Mouse (Mus musculus) limb, embryonic 10.5 days (tissue): ENCODE data around the gene Gramd1c. TPM values are rescaled to one million over a fixed set of nuclear protein-coding genes. Genes with fewer than 3 reads are reported as not detected.

Experiments
- DNase-seq: peaks from one replicate; pipeline ENCODE4 v3.0.0-alpha.2; 2017; ENCODE audit warnings: low spot score
- H3K27ac ChIP-seq: fragments of 300-500 bp; sonication (generic); 2 replicates; pipeline ENCODE4 v1.5.1; 2016; ENCODE audit warnings: mild to moderate bottlenecking
- H3K27me3 ChIP-seq: fragments of 300-500 bp; sonication (generic); 2 replicates; pipeline ENCODE4 v1.6.1; 2016; ENCODE audit warnings: low read depth, mild to moderate bottlenecking; ENCODE audit not compliant: poor library complexity, severe bottlenecking
- H3K36me3 ChIP-seq: fragments of 300-500 bp; sonication (generic); 2 replicates; pipeline ENCODE4 v1.6.1; 2016; ENCODE audit warnings: mild to moderate bottlenecking, moderate library complexity
- H3K4me1 ChIP-seq: fragments of 300-500 bp; sonication (generic); 2 replicates; pipeline ENCODE4 v1.6.1; 2016
- H3K4me3 ChIP-seq: fragments of 300-500 bp; sonication (generic); 2 replicates; pipeline ENCODE4 v1.5.1; 2016; ENCODE audit warnings: mild to moderate bottlenecking, moderate library complexity
- H3K9me3 ChIP-seq: fragments of 300-500 bp; sonication (generic); replicated peaks from 2 replicates; pipeline ENCODE4 v1.6.1; 2016; ENCODE audit warnings: mild to moderate bottlenecking
- WGBS: fragments of 180-500 bp; shearing (Covaris S2); methylation state at CpG from one replicate; pipeline ENCODE4 v1.1.7; 2016; 5-methylcytosine and 5-hydroxymethylcytosine counted together
- polyA plus RNA-seq: library from polyadenylated mRNA; unstranded; fragments of >200 nt; fragmentation: Nextera tagmentation; extraction: Ambion mirVana; gene quantifications from 2 replicates; pipeline ENCODE4 v1.2.1, GENCODE M21; 2016

The Gramd1c gene
- 3.4 and 6.3 TPM in 2 replicates for polyA plus RNA-seq

DNA sequence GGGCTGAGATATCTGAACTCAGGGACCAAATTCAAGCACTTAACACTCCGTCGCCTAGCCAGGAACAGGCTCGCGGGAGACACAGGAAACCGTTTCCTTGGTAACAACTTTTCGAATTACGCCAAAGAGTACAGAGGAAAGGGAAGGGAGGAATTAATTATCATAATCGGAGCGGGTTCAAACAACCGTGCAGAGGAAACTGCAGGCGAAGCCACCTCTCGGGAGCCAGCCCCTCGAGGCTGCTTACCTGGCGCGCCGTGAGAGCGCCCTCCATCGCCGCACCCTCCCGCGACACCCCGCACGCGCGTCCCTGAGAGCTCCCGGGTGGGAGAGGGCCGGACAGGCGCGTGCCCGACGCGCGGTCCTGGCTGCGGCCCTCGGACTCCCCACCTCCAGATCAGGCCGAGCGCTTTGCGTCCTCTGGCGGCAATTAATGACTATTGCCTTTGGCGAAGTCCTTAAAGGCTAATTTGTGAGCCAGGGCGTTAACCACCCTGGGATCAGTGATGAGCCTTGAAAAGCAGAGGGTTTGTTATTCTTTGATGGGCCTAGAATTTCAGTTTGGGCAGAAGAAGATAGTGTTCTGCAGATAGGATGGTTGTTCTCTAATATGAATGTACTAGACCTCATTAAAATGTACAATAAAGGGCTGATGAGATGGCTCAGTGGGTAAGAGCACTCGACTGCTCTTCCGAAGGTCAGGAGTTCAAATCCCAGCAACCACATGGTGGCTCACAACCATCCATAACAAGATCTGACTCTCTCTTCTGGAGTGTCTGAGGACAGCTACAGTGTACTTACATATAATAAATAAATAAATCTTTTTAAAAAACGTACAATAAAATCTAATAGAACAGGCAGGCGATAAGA is at the start of gene Gramd1c:
TSS of gene Gramd1c (minus strand) at position 321 of the 870 bp plus-strand sequence.
- Histone ChIP-seq H3K4me1 (peaks cover 9% of the 10 kb centered on the region), H3K27ac (peak within 1 kb of the TSS; percentile 90), H3K36me3 (no peaks in the 10 kb centered on the region), H3K9me3 (no peaks in the 10 kb centered on the region), H3K27me3 (no peaks in the 10 kb centered on the region; the same call in 1 of the 2 replicates), H3K4me3 (peak within 1 kb of the TSS; percentile 65)
- peak; percentile 83 for DNase-seq
- WGBS = 7% methylated on average over 45 of the region's 45 CpGs

DNA sequence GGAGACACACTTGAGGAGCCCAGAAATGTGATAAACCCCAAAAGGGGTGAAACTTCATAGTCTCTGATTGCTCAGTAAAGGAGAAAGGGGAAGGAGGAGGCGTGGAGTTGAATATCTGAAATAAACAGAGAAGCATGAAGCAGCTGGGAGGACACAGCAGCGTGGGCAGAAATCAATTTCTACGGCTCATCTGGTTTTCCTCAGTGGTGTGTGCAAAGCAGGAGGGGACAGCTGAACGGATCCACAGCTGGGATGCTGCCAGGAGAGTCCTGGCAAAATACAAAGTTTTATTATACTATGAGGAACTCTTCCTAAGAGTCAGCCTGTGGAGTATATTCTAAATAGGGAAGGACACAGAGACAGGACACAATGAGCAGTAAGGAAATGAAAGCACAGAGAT is 45.9 kb upstream of the Gramd1c start:
- Histone ChIP-seq H3K36me3 (peaks cover 60% of the 10 kb centered on the region), H3K4me1 (no peaks in the 10 kb centered on the region), H3K27ac (no peak overlapping the region), H3K4me3 (no peak overlapping the region), H3K27me3 (no peaks in the 10 kb centered on the region), H3K9me3 (no peaks in the 10 kb centered on the region)
- 92% methylated on average over 4 of the region's 4 CpGs for WGBS
- DNase-seq = no peak

DNA sequence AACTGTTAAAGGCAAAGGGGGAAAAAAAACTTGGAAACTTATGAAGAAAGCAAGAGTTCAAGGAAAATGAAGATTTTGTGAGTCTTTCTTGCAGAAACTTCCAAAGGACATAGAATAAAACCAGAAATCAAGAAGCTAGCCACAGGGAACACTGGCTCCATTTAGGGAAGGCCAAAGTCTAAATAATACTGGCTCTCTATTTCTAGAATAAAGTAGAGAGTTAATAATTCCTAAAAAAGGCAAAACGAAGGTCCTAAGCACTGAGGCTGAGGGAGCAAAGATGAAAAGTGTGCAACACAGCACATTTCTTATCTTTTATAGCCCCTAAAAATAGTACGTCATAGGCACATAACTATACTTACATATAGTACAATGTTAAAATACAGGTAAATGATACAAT is 42.1 kb upstream of the Gramd1c start:
- WGBS = 95% methylated on average over 2 of the region's 2 CpGs

DNA sequence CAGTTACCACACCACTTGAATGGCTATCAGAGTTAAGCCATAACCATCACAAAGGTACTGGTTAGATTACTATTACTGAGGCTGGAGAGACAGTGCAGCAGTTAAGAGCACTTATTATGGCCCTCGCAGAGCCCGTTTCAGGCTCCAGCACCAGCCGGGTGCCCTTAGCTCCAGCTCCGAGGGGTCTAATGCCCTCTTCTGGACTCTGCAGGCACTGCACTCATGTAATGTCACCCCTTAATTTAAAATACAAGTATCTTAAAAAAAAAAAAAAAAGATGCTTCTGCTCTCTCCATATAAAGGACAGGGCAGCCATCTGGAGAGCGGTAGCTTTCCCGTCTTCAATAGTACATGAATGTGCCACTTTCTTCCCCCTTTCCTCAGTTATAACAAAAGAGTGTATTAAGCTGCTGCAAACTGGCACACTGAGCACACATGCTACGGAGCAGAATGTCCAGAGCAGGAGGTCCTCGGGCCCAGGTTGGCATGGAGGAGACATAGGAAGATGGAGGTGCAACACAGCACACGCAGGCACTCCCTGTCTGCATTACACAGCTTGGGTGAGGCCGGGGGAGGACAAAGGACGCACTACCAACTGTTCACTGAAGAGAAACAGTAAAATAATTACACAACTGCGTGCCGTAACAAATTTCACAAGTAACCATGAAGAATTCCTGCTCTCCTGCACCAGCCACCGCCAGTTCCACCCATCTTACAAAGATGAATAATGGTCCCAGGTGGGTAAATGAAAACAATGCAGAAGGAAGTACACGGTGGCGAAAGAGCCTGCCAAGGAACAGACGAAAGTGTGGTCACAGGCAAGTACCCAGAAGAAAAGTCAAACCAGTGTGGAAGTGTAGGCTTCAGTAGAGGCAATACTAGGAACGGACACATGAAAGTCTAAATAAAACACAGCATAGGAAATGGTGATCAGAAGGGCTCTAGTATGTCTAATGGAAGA is 40.9 kb upstream of the Gramd1c start:
- Histone ChIP-seq H3K36me3 (peaks cover 79% of the 10 kb centered on the region), H3K4me3 (no peak overlapping the region), H3K9me3 (no peaks in the 10 kb centered on the region), H3K4me1 (no peaks in the 10 kb centered on the region), H3K27me3 (no peaks in the 10 kb centered on the region), H3K27ac (no peak overlapping the region)
- 90% methylated on average over 18 of the region's 18 CpGs for WGBS
- no peak for DNase-seq

More for the DNA sequence above, 42.1 kb upstream of the Gramd1c start:
- Histone ChIP-seq H3K4me1 (no peaks in the 10 kb centered on the region), H3K4me3 (no peak overlapping the region), H3K27me3 (no peaks in the 10 kb centered on the region), H3K27ac (no peak overlapping the region), H3K9me3 (no peaks in the 10 kb centered on the region), H3K36me3 (peaks cover 75% of the 10 kb centered on the region)
- DNase-seq = no peak

DNA sequence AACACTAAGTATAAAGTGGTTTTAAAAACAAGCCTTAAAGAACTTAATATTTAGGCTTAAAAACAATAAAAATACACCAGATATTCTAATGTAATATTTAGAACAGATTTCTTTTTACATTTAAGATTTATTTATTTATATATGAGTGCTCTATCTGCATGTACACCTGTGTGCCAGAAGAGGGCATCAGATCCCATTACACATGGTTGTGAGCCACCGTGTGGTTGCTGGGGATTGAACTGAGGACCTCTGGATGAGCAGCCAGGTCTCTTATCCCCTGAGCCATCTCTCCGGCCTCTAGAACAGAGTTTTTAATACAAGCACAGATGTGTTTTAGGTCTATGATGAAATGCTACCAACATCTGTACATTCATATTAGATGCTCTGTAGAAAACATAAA is 39.8 kb upstream of the Gramd1c start:
- no peaks in the 10 kb centered on the region for H3K9me3 ChIP-seq
- no peaks in the 10 kb centered on the region for H3K27me3 ChIP-seq
- H3K4me3 ChIP-seq = no peak overlapping the region
- no peak for DNase-seq
- H3K27ac ChIP-seq = no peak overlapping the region
- WGBS = 91% methylated on average over 2 of the region's 2 CpGs
- H3K4me1 ChIP-seq = no peaks in the 10 kb centered on the region
- H3K36me3 ChIP-seq = peaks cover 79% of the 10 kb centered on the region

DNA sequence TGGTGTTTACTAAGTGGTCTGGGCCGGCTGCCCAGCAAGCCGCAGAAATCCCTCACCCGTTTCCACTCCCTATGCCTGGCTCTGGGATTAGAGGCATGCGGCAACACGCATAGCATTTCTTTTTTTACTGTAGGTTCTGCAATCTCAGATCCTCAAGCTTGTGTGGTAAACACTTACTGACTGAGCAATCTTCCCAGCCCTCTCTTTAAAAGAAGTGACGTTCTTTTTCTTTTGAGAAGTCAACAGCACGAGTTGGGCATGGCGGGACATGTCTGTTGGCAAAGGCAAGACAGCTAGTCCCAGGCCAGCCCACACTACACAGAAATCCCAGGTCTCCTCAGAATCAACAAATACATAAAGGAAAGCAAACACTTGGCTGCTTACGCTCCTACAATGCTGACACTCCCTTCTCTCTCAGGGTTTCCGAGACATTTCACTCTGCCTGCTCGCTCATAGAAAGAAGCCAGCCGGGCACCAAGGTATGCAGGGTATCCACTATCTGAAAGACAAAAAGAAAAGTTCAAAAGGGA is 38.1 kb upstream of the Gramd1c start:
- Histone ChIP-seq H3K27ac (no peak overlapping the region), H3K36me3 (peaks cover 79% of the 10 kb centered on the region), H3K9me3 (no peaks in the 10 kb centered on the region), H3K4me3 (no peak overlapping the region), H3K4me1 (no peaks in the 10 kb centered on the region), H3K27me3 (no peaks in the 10 kb centered on the region)
- DNase-seq = no peak
- WGBS = 89% methylated on average over 12 of the region's 12 CpGs

DNA sequence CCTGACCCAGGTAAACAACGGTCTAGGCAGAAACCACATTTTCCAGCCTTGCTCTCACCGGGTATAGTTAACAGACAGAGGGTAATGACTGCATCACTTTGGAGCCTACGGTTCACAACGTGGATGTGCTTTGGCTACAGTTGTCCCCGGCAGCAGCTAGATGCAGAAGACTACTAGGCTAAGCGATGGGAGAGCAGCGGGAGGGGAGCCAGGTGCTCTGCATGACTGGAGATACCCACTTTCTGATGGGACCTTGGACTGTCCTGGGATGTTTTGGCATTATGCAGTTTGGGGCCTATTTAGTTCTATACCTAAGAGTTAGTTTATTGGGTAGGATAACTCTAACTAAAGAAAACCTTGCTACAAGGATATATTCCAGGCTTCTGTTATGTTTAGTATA is 36.2 kb upstream of the Gramd1c start:
- Histone ChIP-seq H3K27me3 (no peaks in the 10 kb centered on the region), H3K4me1 (no peaks in the 10 kb centered on the region), H3K36me3 (peaks cover 91% of the 10 kb centered on the region), H3K9me3 (no peaks in the 10 kb centered on the region), H3K27ac (no peak overlapping the region), H3K4me3 (no peak overlapping the region)
- DNase-seq = no peak
- WGBS = 97% methylated on average over 7 of the region's 7 CpGs

DNA sequence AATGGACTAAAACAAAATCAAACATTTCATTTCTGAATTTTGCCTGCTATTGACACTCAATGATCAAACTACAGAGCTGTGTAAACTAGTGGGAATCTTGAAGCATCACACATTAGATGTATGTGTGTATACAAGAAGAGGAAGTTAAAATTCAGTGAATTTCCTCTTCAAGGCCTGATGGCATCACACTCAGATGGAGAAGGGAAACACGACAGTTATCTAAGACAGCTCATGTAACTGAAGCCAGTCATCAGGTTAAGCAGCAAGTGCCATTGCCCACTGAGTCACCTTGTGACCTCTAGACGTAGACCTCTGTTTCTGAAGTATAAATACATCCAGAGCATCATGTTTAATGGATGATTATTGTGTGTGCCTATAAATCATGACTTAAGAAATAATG is 24.5 kb upstream of the Gramd1c start:
- 84% methylated on average over 2 of the region's 2 CpGs for WGBS
- Histone ChIP-seq H3K27ac (no peak overlapping the region), H3K4me1 (no peaks in the 10 kb centered on the region), H3K9me3 (no peaks in the 10 kb centered on the region), H3K27me3 (no peaks in the 10 kb centered on the region), H3K4me3 (no peak overlapping the region), H3K36me3 (peaks cover 90% of the 10 kb centered on the region)
- DNase-seq = no peak

DNA sequence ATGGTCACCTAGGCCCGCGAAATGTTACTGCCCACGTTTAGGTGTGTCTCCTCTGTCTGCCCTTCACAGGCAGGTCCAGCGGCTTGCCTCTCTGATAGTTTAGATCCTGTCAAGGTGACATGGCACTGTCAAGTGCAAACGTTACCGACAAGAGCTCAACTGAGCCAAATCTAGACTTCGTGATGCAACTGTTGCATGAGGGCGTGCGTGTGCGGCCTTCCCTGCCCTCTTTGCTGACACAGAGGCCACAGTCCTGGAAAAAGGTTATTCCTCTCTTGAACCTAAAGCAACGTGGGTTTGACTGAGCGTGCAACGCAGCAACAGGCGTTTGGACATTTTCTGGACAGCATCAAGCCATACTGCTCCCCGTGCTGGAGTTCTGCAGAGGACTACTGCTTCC is 1.8 kb downstream of the Gramd1c start:
- H3K4me1 ChIP-seq = peaks cover 11% of the 10 kb centered on the region
- H3K27me3 ChIP-seq = no peaks in the 10 kb centered on the region; the same call in 1 of the 2 replicates
- no peaks in the 10 kb centered on the region for H3K36me3 ChIP-seq
- H3K27ac ChIP-seq = 0 out of 2 replicates have a peak overlapping the region, but pooled peaks have one; percentile 10
- no peaks in the 10 kb centered on the region for H3K9me3 ChIP-seq
- no peak overlapping the region for H3K4me3 ChIP-seq
- DNase-seq = no peak
- 92% methylated on average over 15 of the region's 15 CpGs for WGBS

DNA sequence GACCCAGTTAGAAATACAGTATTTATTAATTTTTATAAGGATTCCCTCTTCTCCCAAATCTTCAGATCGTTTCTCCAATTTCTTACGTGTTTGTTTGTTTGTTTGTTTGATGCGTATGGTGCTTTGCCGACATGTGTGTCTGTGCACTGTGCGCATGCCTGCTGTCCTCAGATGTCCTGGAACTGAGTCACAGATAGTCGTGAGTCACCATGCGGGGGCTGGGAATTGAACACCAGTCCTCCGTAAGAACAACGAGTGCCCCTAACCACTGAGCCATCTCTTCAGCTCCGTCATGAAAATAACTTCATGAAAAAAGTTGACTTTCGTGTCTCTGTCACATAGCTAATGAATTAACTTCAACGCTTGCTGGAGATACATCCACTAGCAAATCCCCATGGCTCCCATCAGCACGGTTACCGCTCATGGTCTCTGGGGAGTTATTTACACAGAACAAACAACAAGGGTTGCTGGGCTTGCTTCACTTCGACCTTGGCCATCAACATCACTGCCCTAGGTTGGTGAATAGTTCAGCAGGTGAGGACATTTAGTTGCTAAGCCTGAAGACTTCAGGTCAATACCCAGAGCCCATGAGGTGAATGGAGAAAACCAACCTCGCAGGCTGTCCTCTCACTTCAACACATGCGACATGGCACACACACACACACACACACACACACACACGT is 2.4 kb downstream of the Gramd1c start:
- H3K4me3 ChIP-seq = no peak overlapping the region
- no peak overlapping the region for H3K27ac ChIP-seq
- peaks cover 11% of the 10 kb centered on the region for H3K4me1 ChIP-seq
- no peaks in the 10 kb centered on the region for H3K36me3 ChIP-seq
- DNase-seq = no peak
- no peaks in the 10 kb centered on the region; the same call in 1 of the 2 replicates for H3K27me3 ChIP-seq
- 93% methylated on average over 18 of the region's 18 CpGs for WGBS
- no peaks in the 10 kb centered on the region for H3K9me3 ChIP-seq

DNA sequence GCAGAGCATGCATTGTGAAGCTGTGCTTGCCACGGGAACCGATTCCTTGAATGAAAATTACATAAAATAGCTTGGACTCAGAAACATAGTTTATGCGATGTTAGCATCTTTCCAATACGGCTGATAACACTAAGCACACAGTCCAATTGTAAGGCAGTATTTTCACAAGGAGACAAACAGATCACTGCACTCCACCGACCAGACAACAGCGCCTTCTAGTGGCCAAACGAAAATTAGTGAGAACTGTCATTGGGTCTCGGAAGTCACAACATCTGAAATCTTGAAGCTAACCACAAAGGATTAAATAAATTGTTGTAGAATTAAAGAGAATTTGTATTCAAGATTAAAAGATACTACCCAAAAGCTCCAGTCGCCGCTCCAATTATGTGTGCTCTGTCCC is 4.4 kb downstream of the Gramd1c start:
- Histone ChIP-seq H3K36me3 (no peaks in the 10 kb centered on the region), H3K9me3 (no peaks in the 10 kb centered on the region), H3K4me1 (peaks cover 20% of the 10 kb centered on the region), H3K27me3 (no peaks in the 10 kb centered on the region), H3K27ac (no peak overlapping the region), H3K4me3 (no peak overlapping the region)
- peak; percentile 77 for DNase-seq
- WGBS = 31% methylated on average over 10 of the region's 10 CpGs

DNA sequence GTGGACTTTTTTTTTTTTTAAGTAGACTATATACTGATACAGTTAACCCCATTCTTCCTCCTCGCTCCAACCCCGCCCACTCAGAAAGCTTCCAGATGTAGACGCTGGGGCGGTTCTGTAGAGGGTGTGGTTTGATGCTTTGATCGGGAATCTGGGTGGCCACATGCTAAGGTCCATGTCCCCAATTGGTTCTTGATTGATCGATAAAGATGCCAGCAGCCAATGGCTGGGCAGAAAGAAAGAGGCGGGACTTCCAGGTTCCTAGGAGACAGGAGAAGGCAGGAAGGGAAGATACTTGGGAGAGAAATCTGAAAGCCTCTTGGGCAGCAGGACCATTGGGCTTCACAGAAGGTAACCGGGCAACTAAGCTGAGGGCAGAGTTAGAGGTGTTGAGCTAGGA is 7.4 kb downstream of the Gramd1c start:
- no peak for DNase-seq
- Histone ChIP-seq H3K36me3 (no peaks in the 10 kb centered on the region), H3K27ac (no peak overlapping the region), H3K9me3 (no peaks in the 10 kb centered on the region), H3K4me3 (no peak overlapping the region), H3K27me3 (no peaks in the 10 kb centered on the region), H3K4me1 (peaks cover 27% of the 10 kb centered on the region)
- 59% methylated on average over 8 of the region's 8 CpGs for WGBS
